Mouse (Mus musculus) urinary bladder, adult 2 months (tissue): ENCODE results near the gene Abce1. TPM values are rescaled to one million over a fixed set of nuclear protein-coding genes. Genes with fewer than 3 reads are reported as not detected.
A peak's percentile ranks its signal among the peaks of the same experiment; 100 is the strongest.
"Not testable (repeated sequence)": the region's sequence is repeated elsewhere in the genome, so short reads cannot be mapped to it uniquely, and the experiment has no call there.

ENCODE experiments used
- DNase-seq: peaks from one replicate; pipeline ENCODE4 v3.0.0; 2022; ENCODE audit warnings: low spot score
- polyA plus RNA-seq: library from polyadenylated mRNA; depleted of rRNA; stranded (reverse); fragments of >200 nt; gene quantifications from 2 replicates; pipeline ENCODE4 v1.2.3, GENCODE M21; 2012; rRNA removed

Abce1 gene
- 41.3 and 41.5 TPM in 2 replicates for polyA plus RNA-seq

DNA sequence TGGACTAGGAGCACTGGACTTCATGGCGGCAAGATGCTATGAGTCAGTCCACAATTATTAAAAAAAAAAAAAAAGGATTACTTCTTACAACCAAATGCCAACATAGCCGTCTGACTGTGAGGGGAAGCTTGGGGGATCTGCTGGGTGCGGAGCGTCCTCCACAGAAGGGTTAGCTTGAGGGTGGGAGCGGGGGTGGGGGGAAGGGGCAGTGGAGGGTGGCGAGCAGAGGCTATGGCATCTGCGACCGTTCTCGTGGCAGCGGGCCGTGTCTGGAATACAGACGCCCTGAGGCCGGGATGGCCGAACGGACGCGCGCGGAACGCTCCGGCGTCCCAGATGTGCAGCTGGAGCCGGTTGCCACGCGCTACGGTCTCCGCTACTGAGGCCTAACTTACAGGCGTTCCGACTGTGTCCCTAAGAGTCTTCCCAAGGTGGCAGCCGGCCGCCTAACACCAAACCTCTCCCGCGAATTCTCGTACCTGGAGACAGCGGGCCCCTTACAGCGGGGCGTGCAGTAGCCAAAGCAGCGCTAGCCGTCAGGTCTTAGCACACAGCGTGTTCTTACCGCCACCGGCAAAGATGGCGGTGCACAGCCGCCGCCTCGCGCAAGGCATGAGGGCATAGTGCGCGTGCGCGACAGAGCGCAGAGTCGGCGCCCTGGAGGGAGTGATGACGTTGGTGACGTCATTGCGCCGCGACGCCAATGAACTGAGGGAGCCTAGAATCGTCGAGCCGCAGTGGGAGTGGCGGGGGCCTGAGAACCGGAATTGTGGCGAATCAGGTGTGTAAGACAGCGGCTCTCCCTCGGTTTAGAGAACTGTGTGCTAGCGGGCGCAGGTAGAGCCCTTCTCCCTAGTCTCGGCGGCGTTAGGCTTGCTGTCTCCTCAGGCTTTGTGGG, at the start of gene Abce1, which contains the start of gene Anapc10:
TSS of gene Abce1 (minus strand) at position 677 of the 898 bp plus-strand sequence.
TSS of gene Anapc10 (plus strand) at position 757 of the 898 bp plus-strand sequence.
- DNase-seq, result peak; percentile 96

- no peak for DNase-seq
Measured at GRCm38 (mm10) chr8:79750305-79750704, 38.8 kb upstream of the Abce1 start.

GRCm38 (mm10) chr8:79748591-79748990, 37.1 kb upstream of the Abce1 start:
- DNase-seq, result no peak

DNA sequence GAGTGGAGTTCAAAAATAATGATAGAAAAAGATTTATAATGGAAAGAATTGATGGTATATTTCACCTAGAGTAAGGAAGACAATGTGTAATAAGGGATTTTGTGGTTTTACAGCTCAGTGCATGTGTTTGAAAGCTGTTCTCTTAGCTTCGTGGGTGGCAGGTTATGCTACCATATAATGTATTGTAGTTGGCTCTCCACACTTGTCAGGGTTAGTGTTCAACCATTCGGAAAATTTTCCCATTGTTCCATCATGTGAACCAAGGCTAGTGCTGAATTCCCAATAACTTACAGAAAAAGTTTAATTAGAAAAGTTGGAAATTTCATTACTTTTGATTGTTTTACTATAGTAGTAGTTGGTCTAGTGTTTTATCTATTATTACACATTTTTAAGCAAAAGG, 36.6 kb upstream of the Abce1 start:
- DNase-seq, result no peak

DNA sequence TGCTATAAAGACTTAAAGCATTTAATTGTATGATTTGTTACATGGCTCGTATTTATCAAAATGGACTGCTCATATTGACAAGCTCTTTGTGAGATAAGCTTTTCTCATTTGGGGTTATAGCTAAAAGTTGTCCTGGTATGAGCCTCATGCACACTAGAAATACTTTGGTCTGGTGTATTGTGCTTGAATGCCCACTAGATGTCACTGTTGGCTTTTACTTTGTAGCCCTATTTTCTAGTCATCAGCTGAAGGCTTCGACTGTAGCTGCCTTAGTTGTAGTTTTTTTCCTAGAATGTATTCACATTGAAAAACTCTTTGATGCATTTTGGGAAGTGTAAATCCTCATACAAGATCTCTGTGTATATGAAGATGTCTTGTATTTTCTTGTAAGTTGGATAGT, 22.8 kb upstream of the Abce1 start:
- DNase-seq, result no peak

DNA sequence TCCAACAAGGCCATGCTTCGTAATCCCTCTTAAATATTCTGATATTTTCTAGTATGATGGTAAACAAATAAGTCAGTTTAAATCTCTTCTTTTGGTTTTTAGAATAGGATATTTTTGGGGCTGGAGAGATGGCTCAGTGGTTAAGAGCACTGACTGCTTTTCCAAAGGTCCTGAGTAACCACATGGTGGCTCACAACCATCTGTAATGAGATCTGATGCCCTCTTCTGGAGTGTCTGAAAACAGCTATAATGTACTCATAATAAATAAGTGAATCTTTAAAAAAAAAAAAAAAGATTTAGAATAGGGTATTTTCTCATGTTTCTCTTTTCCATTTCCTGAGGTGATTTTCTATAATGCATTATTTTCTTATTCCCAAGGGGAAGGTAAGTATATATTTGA, 16.4 kb upstream of the Abce1 start:
- DNase-seq, result no peak

- no peak for DNase-seq
Measured at GRCm38 (mm10) chr8:79724589-79724988, 13.0 kb upstream of the Abce1 start.

GRCm38 (mm10) chr8:79723308-79723707, 11.8 kb upstream of the Abce1 start:
- no peak for DNase-seq

DNA sequence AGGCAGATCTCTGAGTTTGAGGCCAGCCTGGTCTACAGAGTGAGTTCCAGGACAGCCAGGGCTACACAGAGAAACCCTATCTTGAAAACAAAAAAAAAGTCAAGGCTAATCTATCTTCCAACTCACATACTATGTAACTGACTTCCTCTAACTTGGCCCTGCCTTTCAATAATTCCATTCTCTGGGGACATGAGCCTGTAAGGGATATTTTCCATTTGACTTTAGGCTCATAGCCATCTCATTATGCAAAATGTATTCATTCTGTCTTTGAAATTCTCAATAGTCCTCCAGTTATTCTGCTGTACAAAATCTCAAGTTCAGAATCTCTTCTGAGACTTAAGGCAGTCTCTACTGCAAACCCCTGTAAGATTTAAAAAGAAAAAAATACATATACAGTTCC, 10.0 kb upstream of the Abce1 start:
- DNase-seq, result no peak

GRCm38 (mm10) chr8:79712676-79713075, 1.1 kb upstream of the Abce1 start:
- DNase-seq, result no peak

- no peak for DNase-seq
Measured at GRCm38 (mm10) chr8:79706687-79707086, 4.9 kb downstream of the Abce1 start.

GRCm38 (mm10) chr8:79692531-79692930, 19.0 kb downstream of the Abce1 start:
- DNase-seq, result no peak

GRCm38 (mm10) chr8:79685927-79686326, 25.6 kb downstream of the Abce1 start:
- DNase-seq, result not testable (repeated sequence)

- no peak for DNase-seq
Measured at GRCm38 (mm10) chr8:79680965-79681364, 30.6 kb downstream of the Abce1 start.

GRCm38 (mm10) chr8:79680555-79680954, 31.0 kb downstream of the Abce1 start:
- DNase-seq, result no peak

DNA sequence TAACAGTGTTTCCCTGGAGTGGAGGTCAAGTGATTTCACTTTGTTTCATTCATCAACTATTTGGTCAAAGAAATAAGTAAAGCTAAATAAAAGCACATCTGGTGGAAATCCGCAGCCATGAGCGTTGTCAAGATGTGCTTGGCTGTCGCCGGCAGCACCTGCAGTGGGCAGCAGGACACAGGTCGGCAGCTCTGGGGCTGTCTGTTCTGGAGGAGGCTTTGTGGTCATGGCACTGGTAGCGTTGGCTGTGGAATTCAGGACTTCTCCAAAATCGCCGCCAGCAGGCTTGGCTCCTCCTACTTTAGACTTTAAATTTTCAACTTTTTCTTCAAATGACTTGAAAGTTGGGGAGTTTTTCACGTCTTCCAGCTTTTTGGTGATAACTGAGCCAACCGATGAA, 31.5 kb downstream of the Abce1 start:
- not testable (repeated sequence) for DNase-seq

- no peak for DNase-seq
Measured at GRCm38 (mm10) chr8:79679005-79679404, 32.5 kb downstream of the Abce1 start.

GRCm38 (mm10) chr8:79676461-79676860, 35.1 kb downstream of the Abce1 start:
- DNase-seq, result no peak

- not testable (repeated sequence) for DNase-seq
Measured at GRCm38 (mm10) chr8:79658715-79659114, 52.8 kb downstream of the Abce1 start.

DNA sequence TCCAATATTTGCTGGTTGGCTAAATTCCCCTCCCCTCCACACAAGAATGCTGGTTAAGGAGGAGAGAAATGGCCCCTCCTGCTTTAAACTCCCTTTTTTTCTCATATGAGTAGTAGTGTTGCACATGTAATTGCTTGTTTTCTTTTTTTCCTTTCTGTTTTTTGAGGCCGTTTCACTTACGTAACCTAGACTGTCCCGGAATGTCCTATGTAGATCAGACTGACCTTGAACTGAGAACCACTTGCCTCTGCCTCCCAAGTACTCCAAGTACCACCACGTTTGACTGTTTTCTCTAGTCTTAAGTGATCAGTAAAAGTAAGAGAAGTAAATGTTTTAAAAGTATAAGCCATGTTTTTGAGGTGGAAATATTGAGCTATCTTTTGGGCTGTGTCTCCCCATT, 57.8 kb downstream of the Abce1 start:
- no peak for DNase-seq

- DNase-seq, result no peak
Measured at GRCm38 (mm10) chr8:79650158-79650814, 61.3 kb downstream of the Abce1 start.

DNA sequence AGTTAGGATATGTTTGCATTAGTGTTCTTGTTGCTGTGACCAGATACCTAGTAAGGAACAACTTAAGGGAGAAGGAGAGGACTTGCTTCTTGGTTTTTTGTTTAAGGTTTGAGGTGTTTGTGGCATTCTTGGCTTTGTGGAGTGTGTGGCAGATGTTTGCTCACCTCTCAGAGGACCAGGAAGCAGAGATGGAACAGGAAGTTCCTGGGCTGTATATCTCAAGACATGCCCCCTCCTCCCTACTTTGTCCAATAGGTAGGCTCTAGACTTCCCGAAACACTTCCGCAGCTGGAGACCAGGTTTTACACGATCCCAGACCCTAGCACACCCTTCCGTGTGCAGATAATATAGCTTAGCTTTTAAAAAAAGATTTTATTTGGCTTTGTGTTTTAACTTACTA, 62.0 kb downstream of the Abce1 start:
- DNase-seq, result no peak

DNA sequence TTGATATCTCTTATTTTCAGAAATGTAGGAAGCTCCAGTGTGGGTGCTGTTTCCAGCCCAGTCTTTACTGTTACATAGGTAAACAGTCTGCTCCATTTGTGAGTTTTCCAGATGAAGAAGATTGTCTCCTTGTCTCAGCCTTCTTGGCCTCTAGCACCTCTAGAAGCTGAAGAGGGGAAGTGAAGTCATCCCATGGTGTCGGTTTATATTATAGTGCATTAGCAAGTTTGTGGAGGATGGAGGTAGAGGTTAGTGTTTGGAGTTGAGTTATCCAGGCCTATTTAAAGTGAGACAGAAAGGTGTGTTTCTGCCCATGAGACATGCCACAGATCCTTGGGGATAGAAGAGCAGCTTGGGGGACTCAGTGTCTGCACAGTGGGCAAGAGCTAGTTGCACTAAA, 70.4 kb downstream of the Abce1 start:
- DNase-seq, result no peak
